Mouse (Mus musculus) ovary, adult 18-20 months (tissue): ENCODE data around the gene Abtb1.

Experiments used
- DNase-seq: peaks from one replicate; pipeline ENCODE4 v3.0.0; 2022; ENCODE audit warnings: low spot score, mixed read lengths

Abtb1 gene

GRCm38 (mm10) chr6:88828206-88829009 lies 13.4 kb downstream of the Abtb1 start:
- no peak for DNase-seq

- no peak for DNase-seq
These were observed 14.2 kb downstream of the Abtb1 start for GRCm38 (mm10) chr6:88827395-88828205.

- no peak for DNase-seq
These were observed 14.8 kb downstream of the Abtb1 start for GRCm38 (mm10) chr6:88826965-88827364.

GRCm38 (mm10) chr6:88826545-88826944 lies 15.2 kb downstream of the Abtb1 start:
- DNase-seq, result peak; percentile 33

- DNase-seq, result no peak
These were observed 15.7 kb downstream of the Abtb1 start for GRCm38 (mm10) chr6:88826088-88826487.

- DNase-seq, result no peak
These were observed 17.6 kb downstream of the Abtb1 start for GRCm38 (mm10) chr6:88824183-88824582.

GRCm38 (mm10) chr6:88821901-88822300 lies 19.9 kb downstream of the Abtb1 start:
- DNase-seq, result no peak

- no peak for DNase-seq
These were observed 20.5 kb downstream of the Abtb1 start for GRCm38 (mm10) chr6:88821294-88821693.

- DNase-seq, result no peak
These were observed 20.9 kb downstream of the Abtb1 start for GRCm38 (mm10) chr6:88820853-88821252.

- no peak for DNase-seq
These were observed 24.9 kb downstream of the Abtb1 start for GRCm38 (mm10) chr6:88816913-88817312.

- no peak for DNase-seq
These were observed 26.3 kb downstream of the Abtb1 start for GRCm38 (mm10) chr6:88815489-88815888.

GRCm38 (mm10) chr6:88815036-88815435 lies 26.7 kb downstream of the Abtb1 start:
- no peak for DNase-seq

- no peak for DNase-seq
These were observed 28.0 kb downstream of the Abtb1 start for GRCm38 (mm10) chr6:88813832-88814231.

- no peak for DNase-seq
These were observed 28.9 kb downstream of the Abtb1 start for GRCm38 (mm10) chr6:88812886-88813285.

GRCm38 (mm10) chr6:88811880-88812400 lies 29.8 kb downstream of the Abtb1 start:
- DNase-seq, result no peak

- no peak for DNase-seq
These were observed 30.4 kb downstream of the Abtb1 start for GRCm38 (mm10) chr6:88811396-88811795.

GRCm38 (mm10) chr6:88810291-88810690 lies 31.5 kb downstream of the Abtb1 start:
- no peak for DNase-seq

GRCm38 (mm10) chr6:88809091-88810037 lies 32.4 kb downstream of the Abtb1 start:
- no peak for DNase-seq

- no peak for DNase-seq
These were observed 36.7 kb downstream of the Abtb1 start for GRCm38 (mm10) chr6:88804966-88805577.

GRCm38 (mm10) chr6:88803957-88804695 lies 37.7 kb downstream of the Abtb1 start:
- DNase-seq, result no peak

GRCm38 (mm10) chr6:88803051-88803450 lies 38.7 kb downstream of the Abtb1 start:
- no peak for DNase-seq
